ENCODE assay signal across 18 mouse cellular contexts in genomic region chr7:109859354-109859753, GRCm38 (mm10). TPM values are rescaled to one million over a fixed set of nuclear protein-coding genes. Genes with fewer than 3 reads are reported as not detected.
A peak's percentile ranks its signal among the peaks of the same experiment; 100 is the strongest.
DNase-seq lines count a peak whose midpoint lies in the region; ATAC-seq and TF ChIP-seq lines count a peak whose summit lies in the region.
"Had no signal": no experiment of that assay in that cellular context is flagged by ENCODE, and none has a peak within 500 bp of the region (broad histone marks: within the 10 kb centered on the region; RNA-seq: fewer than 3 reads in every experiment).

No protein-coding gene starts in this region.

- TF ChIP-seq EP300 in heart, postnatal 0 days (IDR thresholded peaks at IDR 0.05; ENCODE audit: low read depth), result no peak

- peak; percentile 28 for DNase-seq in heart, postnatal 0 days (ENCODE audit: low spot score)
- DNase-seq in heart, postnatal 14 days, result no peak
- no peak for DNase-seq in adrenal gland, adult 18-20 months (ENCODE audit: low spot score in 2 of 2)
- no peak for DNase-seq in urinary bladder, postnatal 36 days (ENCODE audit: low spot score in 2 of 2)
- DNase-seq: adrenal gland, postnatal 10 days; cerebellum, adult 18-20 months; cerebellum, postnatal 36 days; gastrocnemius, postnatal 25 days; layer of hippocampus, postnatal 36 days; midbrain, embryonic 14.5 days had no signal

- H3K27me3 ChIP-seq in heart, postnatal 0 days (ENCODE audit: control insufficient read depth, insufficient read depth, low read length), result peaks cover 6% of the 10 kb centered on the region; the same call in 1 of the 2 replicates
- H3K27me3 ChIP-seq in megakaryocyte, embryonic 14.5 days (replicated peaks), result peaks cover 76% of the 10 kb centered on the region

- no peak for TF ChIP-seq CTCF in heart, postnatal 0 days (IDR thresholded peaks at IDR 0.05; ENCODE audit: low read depth)

- 11% methylated on average over 6 of the region's 6 CpGs for WGBS in heart, postnatal 0 days

- ATAC-seq in heart, postnatal 0 days (ENCODE audit: insufficient read depth, low read depth), result peak; percentile 60; the same call in 1 of the 2 replicates
- no peak for ATAC-seq in megakaryocyte, adult 5-6 weeks (ENCODE audit: poor library complexity, severe bottlenecking)
- 0 out of 2 replicates have a peak, but pooled peaks have one; percentile 28 for ATAC-seq in megakaryocyte-erythroid progenitor cell, adult 5-6 weeks (replicated peaks; ENCODE audit: low FRiP score, low TSS enrichment, poor library complexity, severe bottlenecking)

- no peaks in the 10 kb centered on the region for H3K36me3 ChIP-seq in heart, postnatal 0 days (replicated peaks; ENCODE audit: control insufficient read depth, insufficient read depth, low read length)
- no peaks in the 10 kb centered on the region for H3K36me3 ChIP-seq in megakaryocyte, embryonic 14.5 days (replicated peaks; ENCODE audit: low read length)
- H3K36me3 ChIP-seq: forebrain, embryonic 12.5 days; kidney, embryonic 15.5 days; limb, embryonic 15.5 days; lung, embryonic 15.5 days had no signal

- no peaks in the 10 kb centered on the region for H3K9me3 ChIP-seq in heart, postnatal 0 days (replicated peaks; ENCODE audit: control insufficient read depth, low read length)
- H3K9me3 ChIP-seq in megakaryocyte, embryonic 14.5 days, result no peaks in the 10 kb centered on the region
- H3K9me3 ChIP-seq: forebrain, embryonic 12.5 days; kidney, embryonic 15.5 days; limb, embryonic 15.5 days; lung, embryonic 15.5 days had no signal

- no peak overlapping the region for H3K9ac ChIP-seq in heart, postnatal 0 days (replicated peaks; ENCODE audit: low read depth, low read length)
- H3K9ac ChIP-seq: forebrain, embryonic 12.5 days; kidney, embryonic 15.5 days; limb, embryonic 15.5 days; lung, embryonic 15.5 days had no signal

- H3K4me1 ChIP-seq in heart, postnatal 0 days (ENCODE audit: control insufficient read depth, insufficient read depth), result peaks cover 6% of the 10 kb centered on the region; the same call in 1 of the 2 replicates
- H3K4me1 ChIP-seq in megakaryocyte, embryonic 14.5 days, result peaks cover 20% of the 10 kb centered on the region

- H3K27ac ChIP-seq in heart, postnatal 0 days (ENCODE audit: low read depth), result no peak overlapping the region
- H3K27ac ChIP-seq: forebrain, embryonic 12.5 days; kidney, embryonic 15.5 days; limb, embryonic 15.5 days; lung, embryonic 15.5 days had no signal

- no peak overlapping the region for H3K4me2 ChIP-seq in heart, postnatal 0 days (ENCODE audit: low read depth, low read length)
- H3K4me2 ChIP-seq: forebrain, embryonic 12.5 days; kidney, embryonic 15.5 days; limb, embryonic 15.5 days; lung, embryonic 15.5 days had no signal

- no peak overlapping the region for H3K4me3 ChIP-seq in heart, postnatal 0 days (ENCODE audit: low read depth, low read length)
- H3K4me3 ChIP-seq in megakaryocyte, embryonic 14.5 days (replicated peaks), result peak overlapping the region; percentile 2
- H3K4me3 ChIP-seq: forebrain, embryonic 12.5 days; kidney, embryonic 15.5 days; limb, embryonic 15.5 days; lung, embryonic 15.5 days had no signal

- intact Hi-C loops in heart, postnatal 14 days (cut with DNase I), result no loop called here

RNA-seq across cellular contexts. Expression of gene Scube2, which starts 6.1 kb away (rescaled TPM):
- total RNA-seq in heart, postnatal 0 days (2014; rRNA removed; ENCODE audit: low replicate concordance), result 9.7 and 16.8 TPM in 2 replicates
- 6.4 and 8.3 TPM in 2 replicates for polyA plus RNA-seq in heart, postnatal 0 days (2015; fragmentation: Nextera tagmentation; extraction: Ambion mirVana)
- total RNA-seq in heart, postnatal 14 days (2021), result 10 to 100 TPM; 15.4 to 15.6 TPM
- polyA plus RNA-seq in megakaryocyte, embryonic 14.5 days (2012; ENCODE audit: insufficient read depth, low replicate concordance), result not detected in 2 replicates
- not detected in 2 replicates for total RNA-seq in megakaryocyte, adult 5-6 weeks (2015)
- total RNA-seq in megakaryocyte, adult 5-6 weeks (2017), result not detected in 2 replicates
- total RNA-seq in megakaryocyte-erythroid progenitor cell, adult 5-6 weeks (2014; fragmentation: Nextera tagmentation), result not detected in 2 replicates
- not detected in 2 replicates for total RNA-seq in megakaryocyte-erythroid progenitor cell, adult 5-6 weeks (2017)
- total RNA-seq in adrenal gland, adult 18-20 months (2021), result under 1 TPM in 1 of 2 experiments, not detected in 1; 0.32 TPM
- total RNA-seq: neutrophil, adult 5-6 weeks had no signal
